Mouse (Mus musculus) T-helper 1 cell (primary cell): ENCODE results near the gene Stmn3.

Experiments used
- in situ Hi-C: fragments of 300-600 bp; cut with MboI, MseI; formaldehyde crosslinking; loops from one replicate; pipeline ENCODE4 v1.15.1; 2025; ENCODE audit warnings: high pct_unique_total_duplicates

Gene Stmn3

DNA sequence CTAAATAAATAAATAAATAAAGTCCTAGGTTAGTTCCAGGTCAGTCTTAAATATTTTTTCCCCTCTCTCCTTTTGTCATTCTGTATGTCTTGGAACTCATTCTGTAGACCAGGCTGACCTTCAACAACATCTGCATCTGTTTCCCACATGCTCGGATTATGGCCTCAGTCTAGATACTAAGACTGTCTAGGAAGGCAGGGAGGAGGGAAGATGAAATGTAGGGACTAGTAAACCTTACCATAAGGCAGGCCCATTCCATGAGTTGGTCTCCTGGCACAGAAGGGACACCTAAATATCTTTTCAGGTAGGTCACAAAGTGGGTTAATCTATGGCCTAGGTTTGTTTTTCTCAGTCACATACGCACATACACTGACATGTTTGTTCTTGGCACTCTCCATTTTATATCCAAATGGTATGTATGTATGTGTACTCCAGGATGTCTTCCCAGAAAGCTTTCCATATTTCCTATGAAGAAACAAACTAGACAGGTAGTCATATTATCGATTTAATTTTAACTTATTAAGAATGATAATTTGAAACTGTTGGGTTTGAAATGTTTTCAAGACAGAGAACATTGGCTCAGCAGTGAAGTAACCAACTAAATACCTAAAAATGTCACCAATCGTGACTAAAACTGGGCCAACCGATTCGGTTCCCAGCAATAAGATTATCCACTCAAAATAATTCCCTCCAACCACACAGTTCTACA lies 27.5 kb downstream of the Stmn3 start:
- in situ Hi-C loops = no loop called here

DNA sequence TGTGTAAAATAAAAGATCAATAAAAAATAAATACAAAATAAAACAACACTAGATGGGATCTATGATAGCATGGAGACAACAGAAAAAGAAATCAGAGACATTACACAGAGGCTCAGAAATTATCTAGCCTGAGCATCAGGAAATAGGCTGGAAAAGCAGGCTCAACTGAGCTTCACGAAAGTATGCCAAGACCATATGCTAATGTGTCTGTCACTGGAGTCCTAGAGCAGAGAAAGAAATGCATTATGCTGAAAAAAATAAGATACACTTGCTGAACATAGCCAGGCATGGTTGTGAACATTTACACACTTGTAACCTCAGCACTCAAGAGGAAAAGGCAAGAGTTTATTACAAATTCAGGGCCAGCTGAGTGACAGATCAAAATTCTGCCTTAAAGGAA lies 34.3 kb downstream of the Stmn3 start:
- in situ Hi-C loops = no loop called here

DNA sequence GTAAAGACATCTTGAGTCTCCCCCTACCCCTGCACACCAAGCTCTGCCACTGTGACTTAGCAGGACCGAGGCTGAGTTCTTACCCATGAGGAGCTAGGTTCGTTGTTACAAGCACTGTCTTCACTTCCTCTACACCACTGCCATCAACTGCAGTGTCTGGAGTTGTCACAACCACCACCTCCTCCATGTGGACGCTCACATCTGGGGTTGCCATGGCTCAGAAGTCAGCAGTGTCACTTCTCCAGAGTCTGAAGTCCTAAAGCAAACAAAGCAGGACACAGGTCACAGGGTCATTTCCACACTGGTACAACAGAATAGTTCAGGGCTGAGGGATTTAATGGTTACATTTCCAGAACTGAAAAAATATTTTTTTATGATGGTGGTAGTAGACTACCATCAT lies 36.4 kb downstream of the Stmn3 start:
- in situ Hi-C loops = no loop called here

DNA sequence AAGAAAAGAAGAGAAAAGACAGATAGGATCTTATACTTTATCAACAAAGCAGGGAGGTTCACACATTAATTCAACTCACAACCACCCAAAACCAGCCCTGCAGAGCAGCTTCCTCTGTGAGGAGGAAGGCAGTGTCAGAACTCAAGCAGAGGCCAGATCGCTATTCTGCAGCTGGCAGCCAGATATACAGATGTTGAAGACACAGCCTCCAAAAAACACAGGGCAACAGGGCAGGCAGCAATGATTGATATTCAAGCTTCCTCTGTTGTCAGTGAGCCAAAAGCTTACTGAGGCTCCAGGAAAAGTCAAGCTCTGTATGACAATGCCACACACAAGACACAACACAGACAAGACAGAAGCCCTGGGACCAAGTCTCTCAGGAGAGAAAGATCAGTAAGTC lies 37.5 kb downstream of the Stmn3 start:
- in situ Hi-C loops = no loop called here

DNA sequence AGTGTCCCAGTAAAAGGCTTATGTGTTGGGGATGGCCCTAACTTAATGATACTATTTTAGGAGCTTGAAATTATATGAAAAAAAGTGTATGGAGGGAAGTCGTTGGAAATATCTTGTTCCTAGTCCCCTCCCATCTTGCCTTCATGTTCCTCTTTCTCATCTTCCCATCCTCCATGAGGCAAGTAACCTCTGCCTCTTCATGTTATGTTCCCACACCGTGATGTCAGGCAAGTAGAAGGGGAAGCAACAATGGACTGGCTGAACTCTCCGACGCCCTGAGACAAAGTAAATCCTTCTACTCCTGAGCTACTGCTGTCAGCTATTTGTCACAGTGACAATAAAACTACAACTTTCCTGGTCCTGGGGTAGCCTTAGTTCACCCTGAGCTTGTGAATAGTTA lies 39.7 kb downstream of the Stmn3 start:
- in situ Hi-C loops = no loop called here

DNA sequence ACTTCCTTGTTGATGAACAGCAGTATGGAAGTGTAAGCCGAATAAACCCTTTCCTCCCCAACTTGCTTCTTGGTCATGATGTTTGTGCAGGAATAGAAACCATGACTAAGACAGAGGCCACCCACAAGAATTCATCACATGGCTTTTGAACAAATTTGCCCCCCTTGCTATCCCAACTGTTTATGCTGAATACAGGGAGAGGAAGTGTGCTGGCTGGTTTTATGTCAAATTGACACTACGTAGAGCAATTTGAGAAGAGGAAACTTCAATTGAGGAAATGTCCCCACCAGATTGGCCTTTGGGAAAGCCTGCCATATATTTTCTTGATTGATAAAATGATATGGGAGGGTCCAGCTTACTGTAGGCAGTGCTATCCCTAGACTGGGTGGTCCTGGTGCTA lies 40.5 kb downstream of the Stmn3 start:
- in situ Hi-C loops = no loop called here

DNA sequence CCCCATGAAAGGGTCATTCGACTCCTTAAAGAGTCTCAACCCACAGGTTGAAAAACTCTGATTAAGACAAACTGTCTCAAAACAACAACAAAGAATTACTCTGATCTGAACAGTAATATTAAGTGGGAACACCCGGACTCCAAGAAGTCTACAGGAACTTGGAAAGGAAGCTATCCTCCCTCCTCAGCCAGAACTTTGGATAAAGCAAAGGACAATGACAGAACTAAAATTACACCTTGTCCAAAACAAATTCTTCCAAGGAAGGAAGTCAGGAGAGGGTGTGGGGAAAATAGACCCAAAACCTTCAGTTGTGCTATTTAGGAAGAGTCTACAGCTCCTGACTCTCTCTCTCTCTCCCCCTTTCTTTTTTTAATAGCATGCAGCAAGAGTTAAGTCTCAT lies 42.2 kb downstream of the Stmn3 start:
- in situ Hi-C loops = no loop called here

DNA sequence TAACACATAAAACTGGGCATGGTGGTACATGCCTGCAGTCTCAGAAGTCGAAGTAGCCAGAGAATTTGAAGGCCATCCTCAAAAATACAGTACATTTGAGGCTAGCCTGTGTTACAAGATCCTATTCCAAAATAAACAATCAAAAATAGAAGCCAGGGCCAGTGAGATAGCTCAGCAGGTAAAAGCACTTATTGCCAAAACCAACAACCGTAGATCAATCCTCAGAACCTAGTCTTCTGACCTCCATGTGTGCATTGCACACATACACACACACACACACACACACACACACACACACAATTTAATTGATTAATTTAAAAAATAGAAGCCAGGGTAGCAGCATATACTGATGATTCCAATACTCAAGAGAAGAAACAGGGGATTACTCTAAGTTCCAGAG lies 47.5 kb downstream of the Stmn3 start:
- in situ Hi-C loops = no loop called here
